Mouse (Mus musculus): ENCODE data around the gene Zan.
A peak's percentile ranks its signal among the peaks of the same experiment; 100 is the strongest.

Gene Zan

DNA sequence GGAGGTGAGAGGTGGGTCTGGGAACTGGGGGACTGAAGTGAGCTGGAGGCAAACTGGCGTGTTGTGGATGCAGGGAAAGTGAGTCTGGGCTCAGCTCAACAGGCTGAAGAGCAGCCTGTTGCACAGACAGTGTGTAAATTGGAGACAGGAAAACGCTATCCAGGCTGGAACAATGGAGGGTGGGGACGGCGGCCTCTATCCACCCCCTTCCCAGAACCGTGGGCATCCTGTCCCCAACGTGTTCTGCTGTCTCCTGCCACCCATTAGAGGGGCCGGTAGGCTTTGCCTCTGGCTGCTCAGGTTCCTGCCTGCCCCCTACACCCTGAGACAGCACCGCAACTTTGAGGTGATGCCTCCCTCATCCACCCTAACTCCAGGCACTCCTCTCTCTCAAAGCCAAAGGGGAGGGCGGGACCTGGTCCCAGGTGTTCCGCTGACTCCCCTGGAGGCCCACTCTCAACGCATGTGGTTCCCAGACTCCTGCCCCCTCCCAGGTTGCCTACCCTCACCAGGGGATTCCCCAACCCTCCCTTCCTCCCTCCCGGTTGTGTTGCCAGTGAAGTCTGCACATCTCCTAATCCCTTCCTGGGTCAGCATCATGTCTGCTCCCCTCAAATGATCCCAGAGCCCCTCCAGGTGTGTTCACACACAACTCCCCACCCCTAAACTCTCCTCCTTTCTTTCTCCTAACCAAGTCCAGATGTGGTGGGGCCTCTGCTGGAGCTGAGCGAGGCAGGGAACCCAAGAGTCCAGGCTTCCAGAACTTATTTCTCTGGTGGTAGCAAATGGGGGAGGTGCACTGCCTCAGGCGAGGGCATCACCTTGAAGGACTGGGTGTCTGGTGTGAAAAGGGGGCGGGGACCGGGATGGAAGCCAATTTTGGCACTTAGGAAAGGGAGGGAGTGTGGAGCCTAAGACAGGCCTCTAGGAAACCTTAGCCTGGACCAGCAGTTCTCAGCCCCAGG is 124.6 kb downstream of the Zan start:
- peak; percentile 45; the same call in 1 of the 2 replicates for TF ChIP-seq GATA4 (IDR thresholded peaks at IDR 0.05; ENCODE audit: insufficient replicate concordance, low read length)

DNA sequence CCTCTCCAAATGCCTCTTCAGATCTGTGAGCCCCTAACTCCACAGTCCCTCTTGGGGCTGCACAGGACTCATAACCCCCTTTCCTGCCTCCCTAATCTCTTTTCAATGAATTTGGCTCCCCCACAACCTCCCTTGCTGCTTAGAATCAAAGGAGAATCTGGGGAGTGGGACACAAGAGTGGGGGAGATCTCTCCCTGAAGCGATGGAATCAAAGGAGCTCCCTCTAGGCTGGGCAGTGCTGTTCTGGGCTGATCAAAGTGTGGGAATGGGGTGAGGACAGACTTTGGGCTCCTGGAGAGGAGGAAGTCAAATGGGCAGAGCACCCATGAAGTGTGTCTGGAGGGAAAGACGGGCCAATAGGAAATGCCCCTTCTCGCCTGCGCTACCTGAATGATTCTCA is 125.5 kb downstream of the Zan start:
- no peak for TF ChIP-seq GATA4 (IDR thresholded peaks at IDR 0.05; ENCODE audit: insufficient replicate concordance, low read length)

DNA sequence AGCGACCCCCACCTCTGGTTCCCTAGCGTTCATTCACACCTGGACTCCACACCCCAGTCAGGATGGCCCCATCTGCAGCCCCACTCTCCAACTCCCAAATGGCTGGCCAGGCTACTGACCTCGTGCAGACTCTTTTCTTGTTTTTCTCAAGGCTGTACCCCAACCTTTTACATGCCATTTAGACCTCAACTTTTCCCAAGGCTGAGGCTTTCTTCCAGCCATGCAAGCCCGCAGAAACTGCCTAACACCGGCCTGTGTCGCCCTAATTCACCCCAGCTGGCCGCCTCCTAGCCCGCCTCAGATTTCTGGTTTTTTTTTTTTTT is 125.8 kb downstream of the Zan start:
- TF ChIP-seq GATA4 (IDR thresholded peaks at IDR 0.05; ENCODE audit: insufficient replicate concordance, low read length), result no peak

DNA sequence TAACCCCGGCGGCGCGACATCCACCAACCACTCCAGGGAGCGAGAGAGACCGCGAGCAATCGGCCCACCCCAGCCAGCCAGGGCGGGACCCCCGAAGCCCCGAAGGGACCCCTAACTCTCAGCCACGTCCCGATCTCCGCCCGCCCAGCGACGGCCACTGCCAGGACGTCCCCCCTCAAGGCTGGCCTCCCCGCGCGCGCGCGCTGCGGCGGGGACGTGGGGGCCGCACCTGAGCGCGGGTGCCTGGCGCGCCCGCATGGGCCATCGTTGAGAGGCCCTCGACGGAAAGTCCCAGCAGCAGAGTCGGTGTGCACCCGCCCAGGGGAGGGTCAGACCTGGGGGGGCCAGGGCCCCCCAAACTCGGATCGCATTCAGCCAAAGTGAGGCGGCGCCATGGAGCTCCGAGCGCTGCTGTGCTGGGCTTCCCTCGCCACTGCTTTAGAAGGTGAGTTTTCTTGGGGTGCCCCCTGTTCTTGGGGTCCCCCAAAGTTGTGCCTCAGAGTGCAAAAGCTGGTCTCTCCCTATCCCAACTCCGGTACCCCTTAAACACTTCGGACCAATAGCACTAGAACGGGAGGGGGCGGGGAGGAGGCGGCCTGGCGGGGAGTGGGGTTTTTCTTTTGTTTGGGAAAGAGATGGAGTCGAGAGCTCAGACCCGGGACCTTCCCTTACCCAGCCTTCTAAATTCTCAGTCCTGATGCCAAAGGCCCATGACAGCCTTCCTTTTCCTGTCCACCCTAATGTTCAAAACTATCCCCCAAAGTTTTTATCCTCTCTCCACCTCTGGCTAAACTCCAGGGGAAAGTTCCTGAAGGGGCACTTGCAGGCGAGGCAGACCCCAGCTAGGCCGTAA is 126.4 kb downstream of the Zan start:
- no peak for TF ChIP-seq GATA4 (IDR thresholded peaks at IDR 0.05; ENCODE audit: insufficient replicate concordance, low read length)

DNA sequence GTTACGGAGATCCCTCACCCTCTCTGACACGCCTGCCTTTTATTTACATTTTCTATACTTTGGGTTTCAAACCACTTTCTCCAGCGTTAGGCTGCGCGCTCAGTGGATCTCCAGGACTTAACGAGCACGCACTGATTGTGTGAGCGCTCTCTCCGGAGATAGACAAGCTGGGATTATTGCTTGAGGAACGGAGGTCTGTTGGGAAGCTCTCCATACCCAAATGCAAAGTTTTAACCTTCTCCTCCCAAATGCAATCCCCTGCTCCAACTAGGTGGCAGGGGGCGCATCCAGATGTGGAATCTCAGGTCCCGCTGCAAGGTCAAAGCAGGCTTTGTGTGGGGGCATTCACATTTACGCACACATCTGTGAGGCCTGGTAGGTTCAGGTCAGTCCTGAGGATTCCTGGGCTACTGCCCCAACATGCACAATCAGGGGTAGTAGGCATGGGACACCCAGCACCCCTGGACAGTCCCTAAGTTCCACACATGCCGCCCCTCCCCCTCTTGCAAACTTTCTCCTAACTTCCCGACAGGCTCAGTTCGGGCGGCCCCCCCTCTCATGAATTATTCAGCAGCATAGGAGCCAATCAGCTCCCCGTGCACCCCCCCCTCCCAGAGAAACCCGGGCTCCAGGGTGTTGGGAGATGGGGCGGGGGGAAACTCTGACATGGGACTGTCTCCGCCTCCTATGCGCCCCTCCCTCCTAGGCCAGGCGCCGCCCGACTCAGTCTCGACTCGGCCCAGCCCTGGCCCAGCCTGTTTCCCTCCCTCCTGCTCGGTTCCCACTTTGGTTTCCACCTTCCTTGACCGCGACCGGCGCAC is 127.3 kb downstream of the Zan start, which contains the start of gene Ephb4:
Gene Ephb4 (plus strand): TSS at position 726 of the 821 bp plus-strand sequence.
- TF ChIP-seq GATA4 (IDR thresholded peaks at IDR 0.05; ENCODE audit: insufficient replicate concordance, low read length), result no peak

DNA sequence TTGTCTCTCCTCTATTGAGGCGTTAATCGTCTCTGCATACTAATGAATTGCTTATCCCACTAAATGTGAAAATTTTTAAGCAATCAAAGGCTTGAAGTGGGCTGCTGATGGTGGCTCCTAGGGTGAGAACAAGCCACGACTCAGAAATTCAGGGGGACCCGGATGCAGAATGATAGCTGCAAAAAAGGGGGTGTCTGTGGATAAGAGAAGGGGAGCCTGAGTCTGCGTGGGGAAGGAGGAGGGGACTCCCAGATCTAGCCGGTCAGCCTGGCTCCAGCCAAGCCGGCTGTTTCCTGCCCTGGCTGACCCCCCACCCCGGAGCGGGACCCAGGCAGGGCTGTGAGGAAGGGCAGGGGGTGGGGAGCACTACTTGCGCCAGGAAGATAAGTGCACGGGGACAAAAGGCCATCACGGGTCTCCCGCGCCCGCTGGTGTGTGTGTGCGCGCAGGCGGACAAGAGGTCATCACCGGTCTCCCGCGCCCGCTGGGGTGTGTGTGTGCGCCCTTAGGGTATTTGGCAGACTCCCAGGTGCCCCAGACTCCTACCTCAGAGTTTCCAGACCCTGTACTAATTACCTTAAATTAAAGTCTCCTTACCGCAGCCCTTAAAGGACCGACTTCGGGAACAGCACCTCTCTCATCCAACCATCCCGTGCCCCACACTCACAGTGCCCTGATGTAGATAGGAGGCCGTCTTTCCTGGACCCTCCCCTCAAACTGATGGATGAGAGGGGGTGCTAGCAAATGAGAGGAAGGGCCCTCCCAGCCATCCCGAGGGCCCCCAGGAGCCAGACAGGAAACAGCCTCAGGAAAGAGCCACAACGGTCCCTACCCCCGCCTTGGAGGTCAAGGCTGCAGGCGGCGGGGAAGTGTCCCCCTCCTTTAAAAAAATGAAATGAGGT is 128.1 kb downstream of the Zan start:
- TF ChIP-seq GATA4 (IDR thresholded peaks at IDR 0.05; ENCODE audit: insufficient replicate concordance, low read length), result peak; percentile 100

DNA sequence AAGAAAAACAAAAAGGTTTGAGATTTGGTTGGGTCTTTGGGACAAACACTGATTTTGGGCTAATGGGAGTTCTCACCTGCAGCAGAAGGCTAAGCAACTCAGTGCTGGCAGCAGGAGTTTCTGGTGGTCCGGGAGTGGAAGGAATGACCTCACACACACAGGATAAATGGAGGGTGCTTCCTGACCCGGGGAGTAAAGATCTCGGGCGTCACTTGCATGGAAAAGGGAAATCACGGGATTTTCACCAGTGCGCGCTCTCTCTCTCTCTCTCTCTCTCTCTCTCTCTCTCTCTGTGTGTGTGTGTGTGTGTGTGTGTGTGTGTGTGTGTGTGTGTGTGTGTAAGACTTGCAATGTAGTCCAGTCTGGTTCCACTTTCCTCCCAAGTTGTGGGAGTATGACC is 129.0 kb downstream of the Zan start:
- peak; percentile 48; the same call in 1 of the 2 replicates for TF ChIP-seq GATA4 (IDR thresholded peaks at IDR 0.05; ENCODE audit: insufficient replicate concordance, low read length)

DNA sequence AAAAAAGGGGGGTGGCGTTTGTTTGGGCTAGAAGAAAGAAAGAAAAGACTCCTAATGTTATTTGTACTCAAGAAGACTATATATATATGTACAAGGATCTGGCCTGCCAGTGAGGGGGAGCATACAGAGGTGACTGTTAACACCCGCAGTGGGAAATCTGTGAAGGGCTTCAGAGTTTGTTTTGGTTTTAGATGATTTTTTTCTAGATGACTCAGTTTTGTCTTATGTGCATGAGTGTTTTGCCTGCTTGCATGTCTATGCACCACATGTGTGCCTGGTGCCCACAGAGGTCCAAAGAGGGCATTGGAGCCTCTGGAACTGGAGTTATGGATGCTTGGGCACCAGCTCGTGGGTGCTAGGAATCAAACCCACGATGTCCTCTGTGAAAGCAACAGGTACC is 129.9 kb downstream of the Zan start:
- no peak for TF ChIP-seq GATA4 (IDR thresholded peaks at IDR 0.05; ENCODE audit: insufficient replicate concordance, low read length)

DNA sequence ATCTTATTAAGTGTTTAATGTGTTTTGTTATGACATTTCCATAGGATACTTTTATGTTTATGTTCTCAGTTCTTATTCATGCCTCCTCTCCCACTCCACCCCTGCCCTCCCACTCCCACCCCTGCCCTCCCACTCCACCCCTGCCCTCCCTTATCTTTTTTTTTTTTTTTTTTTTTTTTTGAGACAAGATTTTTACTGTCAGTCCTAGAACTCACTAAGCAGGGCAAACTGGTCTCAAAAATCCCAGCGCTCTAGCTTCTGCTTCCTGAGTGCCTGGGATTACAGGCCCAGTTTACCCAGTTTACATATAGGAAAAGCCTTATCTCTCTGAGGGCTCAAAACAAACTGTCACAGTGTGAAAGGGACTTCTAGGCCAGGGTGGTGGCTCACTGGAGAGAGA is 130.5 kb downstream of the Zan start:
- no peak for TF ChIP-seq GATA4 (IDR thresholded peaks at IDR 0.05; ENCODE audit: insufficient replicate concordance, low read length)

DNA sequence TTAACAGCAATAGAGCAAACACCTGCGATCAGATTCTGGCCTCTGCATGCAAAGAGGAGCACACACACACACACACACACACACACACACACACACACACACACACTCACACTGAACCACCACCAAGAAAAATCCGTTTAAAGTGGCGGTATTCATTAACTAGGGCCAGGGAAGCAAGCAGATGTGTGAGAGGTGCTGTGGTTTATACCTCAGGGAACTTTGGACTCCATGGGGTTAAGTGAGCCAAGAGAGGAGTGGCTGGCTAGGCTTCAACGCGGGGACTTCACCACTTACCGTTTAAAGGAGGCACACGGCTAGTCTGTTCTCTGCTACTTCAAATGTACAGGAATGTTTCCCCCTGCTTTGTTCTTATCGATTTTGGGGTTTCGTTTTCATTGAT is 131.0 kb downstream of the Zan start:
- no peak for TF ChIP-seq GATA4 (IDR thresholded peaks at IDR 0.05; ENCODE audit: insufficient replicate concordance, low read length)

DNA sequence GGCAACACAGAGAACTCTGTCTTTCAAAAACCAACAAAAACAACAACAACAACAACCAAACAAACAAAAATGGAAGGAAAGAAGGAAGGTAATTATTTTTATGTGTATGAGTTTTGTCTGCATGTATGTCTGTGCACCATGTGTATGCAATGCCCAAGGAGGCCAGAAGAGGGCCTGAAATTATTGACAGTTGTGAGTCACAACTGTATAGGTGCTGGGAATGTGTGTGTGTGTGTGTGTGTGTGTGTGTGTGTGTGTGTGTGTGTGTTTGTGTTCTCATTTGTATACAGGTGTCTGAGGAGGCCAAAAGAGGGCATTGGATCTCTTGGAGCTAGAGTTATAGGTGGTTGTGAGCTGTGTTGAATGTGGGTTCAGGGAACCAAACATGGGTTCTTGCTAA is 133.0 kb downstream of the Zan start:
- no peak for TF ChIP-seq GATA4 (IDR thresholded peaks at IDR 0.05; ENCODE audit: insufficient replicate concordance, low read length)

DNA sequence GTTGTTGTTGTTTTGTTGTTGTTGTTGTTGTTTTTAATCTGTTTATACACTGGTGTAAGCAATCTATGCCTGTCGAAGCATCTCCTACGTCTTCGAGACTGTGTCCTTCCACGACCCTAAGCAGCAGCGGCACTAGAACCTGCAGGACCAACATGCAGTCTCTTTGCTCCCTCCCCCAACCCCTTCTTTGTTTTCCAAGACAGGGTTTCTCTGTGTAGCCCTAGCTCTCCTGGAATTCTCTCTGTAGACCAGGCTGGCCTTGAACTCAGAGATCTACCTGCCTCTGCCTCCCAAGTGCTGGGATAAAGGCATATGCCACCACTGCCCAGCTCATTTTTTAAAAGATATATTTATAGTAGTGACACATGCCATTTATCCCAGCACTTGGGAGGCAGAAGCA is 133.5 kb downstream of the Zan start:
- no peak for TF ChIP-seq GATA4 (IDR thresholded peaks at IDR 0.05; ENCODE audit: insufficient replicate concordance, low read length)

DNA sequence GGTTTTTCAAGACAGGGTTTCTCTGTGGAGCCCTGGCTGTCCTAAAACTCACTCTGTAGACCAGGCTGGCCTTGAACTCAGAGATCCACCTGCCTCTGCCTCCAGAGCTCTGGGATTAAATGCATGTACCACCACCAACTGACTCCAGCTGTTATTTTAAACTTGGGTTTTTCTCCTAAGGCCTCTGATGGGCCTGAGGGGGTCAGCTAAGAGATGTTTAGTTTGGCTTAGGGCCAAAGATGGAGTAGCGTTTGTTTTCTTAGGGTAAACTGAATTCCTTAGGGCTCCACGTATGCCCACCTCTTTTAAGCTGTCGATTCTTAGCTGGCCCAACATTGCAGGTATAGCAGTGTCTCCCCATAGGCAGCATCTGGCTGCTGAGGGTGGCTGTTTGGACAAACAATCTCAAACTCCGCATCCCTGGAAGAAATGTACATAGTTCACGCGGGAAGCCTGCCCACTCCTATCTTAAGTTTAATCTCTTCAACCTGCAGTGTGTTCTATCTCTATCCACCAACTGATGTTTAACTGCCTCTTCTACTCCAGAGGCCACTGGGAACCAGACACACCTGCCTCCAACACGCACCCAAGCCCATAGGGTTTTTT is 134.4 kb downstream of the Zan start:
- no peak for TF ChIP-seq GATA4 (IDR thresholded peaks at IDR 0.05; ENCODE audit: insufficient replicate concordance, low read length)

DNA sequence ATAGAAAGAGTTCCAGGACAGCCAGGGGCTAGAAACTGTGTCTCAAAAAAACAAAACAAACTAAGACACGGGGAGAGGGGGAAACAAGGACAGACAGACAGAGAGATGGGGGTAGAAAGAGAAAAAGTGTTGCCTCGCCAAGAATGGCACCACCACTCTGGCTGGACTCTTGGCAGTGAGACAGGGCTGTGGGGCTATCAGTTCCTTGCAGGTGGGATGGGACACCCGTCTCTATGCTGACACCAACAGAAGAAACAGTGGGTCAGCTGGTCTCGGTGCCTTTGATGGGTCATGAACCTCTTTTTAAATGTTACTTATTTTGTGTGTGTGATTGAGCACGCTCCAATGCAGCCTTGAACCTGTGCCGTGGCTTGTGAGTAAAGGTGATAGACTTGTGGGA is 136.6 kb downstream of the Zan start:
- no peak for TF ChIP-seq GATA4 (IDR thresholded peaks at IDR 0.05; ENCODE audit: insufficient replicate concordance, low read length)
